Comparison of ENCODE assay signal across 24 mouse cellular contexts in genomic region chr10:39345921-39346320, GRCm38 (mm10).
"Had no signal": no experiment of that assay in that cellular context is flagged by ENCODE, and none has a peak within 500 bp of the region (broad histone marks: within the 10 kb centered on the region; RNA-seq: fewer than 3 reads in every experiment).

No protein-coding gene starts in this region.

- H3K4me2 ChIP-seq: heart, embryonic 12.5 days; hindbrain, embryonic 13.5 days; hindbrain, embryonic 15.5 days; kidney, embryonic 15.5 days; limb, embryonic 12.5 days; liver, embryonic 11.5 days; liver, embryonic 13.5 days had no signal

- H3K4me1 ChIP-seq: heart, embryonic 10.5 days; hindbrain, embryonic 13.5 days; hindbrain, embryonic 15.5 days; kidney, embryonic 15.5 days; limb, embryonic 12.5 days; liver, embryonic 13.5 days had no signal

- DNase-seq: gastrocnemius, adult 2 months; gastrocnemius, postnatal 10 days; gastrocnemius, postnatal 25 days; heart, adult 18-20 months; heart, postnatal 10 days; kidney, adult 11 months; kidney, adult 2 months; kidney, adult 9 months; kidney, postnatal 14 days; kidney, postnatal 36 days; liver; liver, embryonic 13.5 days had no signal

- H3K27ac ChIP-seq: gastrocnemius, adult 2 months; heart, embryonic 10.5 days; hindbrain, embryonic 13.5 days; hindbrain, embryonic 15.5 days; hindbrain, postnatal 0 days; kidney, embryonic 15.5 days; kidney, postnatal 0 days; left cerebral cortex, adult 2 months; limb, embryonic 10.5 days; limb, embryonic 12.5 days; liver, embryonic 13.5 days had no signal

- H3K27me3 ChIP-seq: heart, embryonic 12.5 days; hindbrain, embryonic 13.5 days; hindbrain, embryonic 15.5 days; kidney, embryonic 15.5 days; limb, embryonic 12.5 days; liver, embryonic 13.5 days had no signal

- H3K36me3 ChIP-seq: heart, embryonic 10.5 days; heart, embryonic 12.5 days; hindbrain, embryonic 13.5 days; hindbrain, embryonic 15.5 days; kidney, embryonic 15.5 days; limb, embryonic 10.5 days; limb, embryonic 12.5 days; liver, embryonic 13.5 days had no signal

- ATAC-seq: hindbrain, postnatal 0 days; intestine, embryonic 16.5 days had no signal

- H3K9me3 ChIP-seq: heart, embryonic 10.5 days; heart, embryonic 12.5 days; hindbrain, embryonic 13.5 days; hindbrain, embryonic 15.5 days; kidney, embryonic 15.5 days; limb, embryonic 10.5 days; limb, embryonic 12.5 days; liver, embryonic 13.5 days had no signal

- H3K4me3 ChIP-seq: gastrocnemius, adult 2 months; heart, embryonic 10.5 days; heart, embryonic 12.5 days; hindbrain, embryonic 13.5 days; hindbrain, embryonic 15.5 days; kidney, embryonic 15.5 days; left cerebral cortex, adult 2 months; limb, embryonic 10.5 days; limb, embryonic 12.5 days; liver, embryonic 13.5 days had no signal

- H3K9ac ChIP-seq: heart, embryonic 12.5 days; hindbrain, embryonic 13.5 days; hindbrain, embryonic 15.5 days; kidney, embryonic 15.5 days; limb, embryonic 12.5 days; liver, embryonic 13.5 days had no signal
